Mouse (Mus musculus) embryonic facial prominence, embryonic 13.5 days (tissue): Measurements from ENCODE around the gene Tulp4. TPM values are rescaled to one million over a fixed set of nuclear protein-coding genes. Genes with fewer than 3 reads are reported as not detected.
A peak's percentile ranks its signal among the peaks of the same experiment; 100 is the strongest.

Experiments
- ATAC-seq: fragments of 200-750 bp; cut with Nextera tagmentation; 2 replicates; pipeline ENCODE4 v1.8.0; 2017; ENCODE audit warnings: low read depth; ENCODE audit not compliant: insufficient number of reproducible peaks, insufficient read depth, low FRiP score, low TSS enrichment
- H3K27ac ChIP-seq: fragments of 300-500 bp; sonication (generic); 2 replicates; pipeline ENCODE4 v1.5.1; 2015; ENCODE audit warnings: moderate library complexity, mild to moderate bottlenecking, inconsistent platforms
- H3K27me3 ChIP-seq: fragments of 300-500 bp; sonication (generic); 2 replicates; pipeline ENCODE4 v1.6.1; 2015; ENCODE audit warnings: mild to moderate bottlenecking, inconsistent platforms
- H3K36me3 ChIP-seq: fragments of 300-500 bp; sonication (generic); 2 replicates; pipeline ENCODE4 v1.6.1; 2015; ENCODE audit warnings: mild to moderate bottlenecking, inconsistent platforms
- H3K4me1 ChIP-seq: fragments of 300-500 bp; sonication (generic); 2 replicates; pipeline ENCODE4 v1.6.1; 2015; ENCODE audit warnings: inconsistent platforms
- H3K4me2 ChIP-seq: fragments of 300-500 bp; sonication (generic); 2 replicates; pipeline ENCODE4 v1.6.1; 2015; ENCODE audit warnings: moderate library complexity, mild to moderate bottlenecking, inconsistent platforms
- H3K4me3 ChIP-seq: fragments of 300-500 bp; sonication (generic); 2 replicates; pipeline ENCODE4 v1.5.1; 2015; ENCODE audit warnings: mild to moderate bottlenecking, inconsistent platforms
- H3K9ac ChIP-seq: fragments of 300-500 bp; sonication (generic); 2 replicates; pipeline ENCODE4 v1.6.1; 2015; ENCODE audit warnings: mild to moderate bottlenecking, inconsistent platforms
- H3K9me3 ChIP-seq: fragments of 300-500 bp; sonication (generic); 2 replicates; pipeline ENCODE4 v1.6.1; 2016; ENCODE audit warnings: inconsistent platforms
- WGBS: fragments of 180-500 bp; shearing (Covaris S2); methylation state at CpG from one replicate; pipeline ENCODE4 v1.1.7; 2015; ENCODE audit warnings: mixed read lengths; 5-methylcytosine and 5-hydroxymethylcytosine counted together
- polyA plus RNA-seq: library from polyadenylated mRNA; unstranded; fragments of >200 nt; fragmentation: Nextera tagmentation; extraction: Ambion mirVana; gene quantifications from 2 replicates; pipeline ENCODE4 v1.2.1, GENCODE M21; 2015

Tulp4 gene
- polyA plus RNA-seq, 1 experiment from 2014 or later: 116 TPM

- Histone ChIP-seq H3K27me3 (no peaks in the 10 kb centered on the region), H3K27ac (no peak overlapping the region), H3K4me1 (no peaks in the 10 kb centered on the region), H3K9me3 (no peaks in the 10 kb centered on the region), H3K36me3 (0 out of 2 replicates have a peak, but pooled peaks cover 4% of the 10 kb centered on the region), H3K9ac (no peak overlapping the region), H3K4me2 (no peak overlapping the region), H3K4me3 (no peak overlapping the region)
- 44% methylated on average over 4 of the region's 4 CpGs for WGBS
- no peak for ATAC-seq
These were observed 58.7 kb downstream of the Tulp4 start for GRCm38 (mm10) chr17:6164911-6165310.

GRCm38 (mm10) chr17:6172440-6172839, 66.2 kb downstream of the Tulp4 start:
- 0 out of 2 replicates have a peak, but pooled peaks cover 7% of the 10 kb centered on the region for H3K9me3 ChIP-seq
- ATAC-seq: no peak
- H3K36me3 ChIP-seq: peaks cover 23% of the 10 kb centered on the region
- H3K4me3 ChIP-seq: no peak overlapping the region
- WGBS: 78% methylated on average over 7 of the region's 7 CpGs
- H3K4me2 ChIP-seq: no peak overlapping the region
- H3K9ac ChIP-seq: 0 out of 2 replicates have a peak overlapping the region, but pooled peaks have one; percentile 27
- no peaks in the 10 kb centered on the region for H3K27me3 ChIP-seq
- peaks cover 10% of the 10 kb centered on the region; the same call in 1 of the 2 replicates for H3K4me1 ChIP-seq
- H3K27ac ChIP-seq: peak overlapping the region; percentile 28; the same call in 1 of the 2 replicates

GRCm38 (mm10) chr17:6172926-6173690, 66.9 kb downstream of the Tulp4 start:
- 0 out of 2 replicates have a peak overlapping the region, but pooled peaks have one; percentile 27 for H3K9ac ChIP-seq
- peak overlapping the region; percentile 28; the same call in 1 of the 2 replicates for H3K27ac ChIP-seq
- H3K36me3 ChIP-seq: peaks cover 30% of the 10 kb centered on the region
- 77% methylated on average over 5 of the region's 5 CpGs for WGBS
- H3K9me3 ChIP-seq: 0 out of 2 replicates have a peak, but pooled peaks cover 7% of the 10 kb centered on the region
- no peak overlapping the region for H3K4me3 ChIP-seq
- no peak overlapping the region for H3K4me2 ChIP-seq
- no peaks in the 10 kb centered on the region for H3K27me3 ChIP-seq
- peaks cover 10% of the 10 kb centered on the region; the same call in 1 of the 2 replicates for H3K4me1 ChIP-seq
- ATAC-seq: no peak

- H3K9ac ChIP-seq: no peak overlapping the region
- ATAC-seq: no peak
These were observed 68.3 kb downstream of the Tulp4 start for GRCm38 (mm10) chr17:6174574-6174973.

GRCm38 (mm10) chr17:6178564-6179267, 72.5 kb downstream of the Tulp4 start:
- ATAC-seq: no peak
- WGBS: 87% methylated on average over 6 of the region's 6 CpGs

More at GRCm38 (mm10) chr17:6174574-6174973, 68.3 kb downstream of the Tulp4 start:
- H3K27ac ChIP-seq: no peak overlapping the region
- H3K27me3 ChIP-seq: no peaks in the 10 kb centered on the region
- 0 out of 2 replicates have a peak, but pooled peaks cover 7% of the 10 kb centered on the region for H3K9me3 ChIP-seq
- H3K4me2 ChIP-seq: no peak overlapping the region
- H3K4me1 ChIP-seq: peaks cover 10% of the 10 kb centered on the region; the same call in 1 of the 2 replicates
- WGBS: 78% methylated on average over 1 of the region's 1 CpGs
- H3K36me3 ChIP-seq: peaks cover 37% of the 10 kb centered on the region
- H3K4me3 ChIP-seq: no peak overlapping the region

GRCm38 (mm10) chr17:6179389-6179788, 73.2 kb downstream of the Tulp4 start:
- H3K9ac ChIP-seq: no peak overlapping the region
- no peak overlapping the region; the same call in 1 of the 2 replicates for H3K27ac ChIP-seq
- H3K36me3 ChIP-seq: peaks cover 44% of the 10 kb centered on the region
- ATAC-seq: no peak
- H3K27me3 ChIP-seq: no peaks in the 10 kb centered on the region
- 0 out of 2 replicates have a peak, but pooled peaks cover 7% of the 10 kb centered on the region for H3K9me3 ChIP-seq
- WGBS: 74% methylated on average over 4 of the region's 4 CpGs
- H3K4me1 ChIP-seq: no peaks in the 10 kb centered on the region
- no peak overlapping the region for H3K4me2 ChIP-seq
- H3K4me3 ChIP-seq: no peak overlapping the region

More at GRCm38 (mm10) chr17:6178564-6179267, 72.5 kb downstream of the Tulp4 start:
- no peak overlapping the region for H3K27ac ChIP-seq
- H3K27me3 ChIP-seq: no peaks in the 10 kb centered on the region
- H3K4me2 ChIP-seq: no peak overlapping the region
- no peaks in the 10 kb centered on the region for H3K4me1 ChIP-seq
- peaks cover 44% of the 10 kb centered on the region for H3K36me3 ChIP-seq
- no peak overlapping the region for H3K9ac ChIP-seq
- H3K9me3 ChIP-seq: 0 out of 2 replicates have a peak, but pooled peaks cover 7% of the 10 kb centered on the region
- H3K4me3 ChIP-seq: no peak overlapping the region

- H3K27ac ChIP-seq: peak overlapping the region; percentile 55; the same call in 1 of the 2 replicates
- 74% methylated on average over 3 of the region's 3 CpGs for WGBS
- no peak overlapping the region for H3K4me2 ChIP-seq
- peaks cover 48% of the 10 kb centered on the region for H3K36me3 ChIP-seq
- no peaks in the 10 kb centered on the region for H3K27me3 ChIP-seq
- H3K9ac ChIP-seq: no peak overlapping the region
- no peaks in the 10 kb centered on the region for H3K4me1 ChIP-seq
- 0 out of 2 replicates have a peak, but pooled peaks cover 7% of the 10 kb centered on the region for H3K9me3 ChIP-seq
- H3K4me3 ChIP-seq: no peak overlapping the region
- ATAC-seq: no peak
These were observed 74.2 kb downstream of the Tulp4 start for GRCm38 (mm10) chr17:6180421-6180820.

- Histone ChIP-seq H3K4me3 (no peak overlapping the region), H3K27ac (no peak overlapping the region), H3K9me3 (no peaks in the 10 kb centered on the region), H3K4me1 (no peaks in the 10 kb centered on the region), H3K9ac (no peak overlapping the region), H3K27me3 (no peaks in the 10 kb centered on the region), H3K36me3 (peaks cover 49% of the 10 kb centered on the region), H3K4me2 (no peak overlapping the region)
- ATAC-seq: no peak
- WGBS: 71% methylated on average over 4 of the region's 4 CpGs
These were observed 76.5 kb downstream of the Tulp4 start for GRCm38 (mm10) chr17:6182715-6183114.

GRCm38 (mm10) chr17:6186651-6187050, 80.4 kb downstream of the Tulp4 start:
- H3K27ac ChIP-seq: no peak overlapping the region
- no peaks in the 10 kb centered on the region for H3K4me1 ChIP-seq
- no peaks in the 10 kb centered on the region for H3K27me3 ChIP-seq
- H3K9ac ChIP-seq: no peak overlapping the region
- WGBS: 93% methylated on average over 4 of the region's 4 CpGs
- H3K36me3 ChIP-seq: peaks cover 49% of the 10 kb centered on the region
- H3K9me3 ChIP-seq: no peaks in the 10 kb centered on the region
- no peak overlapping the region for H3K4me2 ChIP-seq
- no peak for ATAC-seq
- no peak overlapping the region for H3K4me3 ChIP-seq

GRCm38 (mm10) chr17:6187183-6187582, 80.9 kb downstream of the Tulp4 start:
- no peaks in the 10 kb centered on the region for H3K4me1 ChIP-seq
- no peak overlapping the region for H3K9ac ChIP-seq
- no peak overlapping the region for H3K27ac ChIP-seq
- H3K27me3 ChIP-seq: no peaks in the 10 kb centered on the region
- H3K36me3 ChIP-seq: peaks cover 52% of the 10 kb centered on the region
- H3K9me3 ChIP-seq: no peaks in the 10 kb centered on the region
- no peak overlapping the region for H3K4me2 ChIP-seq
- no peak overlapping the region for H3K4me3 ChIP-seq
- no peak for ATAC-seq
- 94% methylated on average over 8 of the region's 8 CpGs for WGBS

GRCm38 (mm10) chr17:6189207-6189606, 83.0 kb downstream of the Tulp4 start:
- Histone ChIP-seq H3K4me3 (no peak overlapping the region), H3K27me3 (no peaks in the 10 kb centered on the region), H3K27ac (no peak overlapping the region), H3K4me1 (no peaks in the 10 kb centered on the region), H3K4me2 (no peak overlapping the region), H3K9me3 (no peaks in the 10 kb centered on the region), H3K36me3 (peaks cover 67% of the 10 kb centered on the region), H3K9ac (no peak overlapping the region)
- WGBS: 88% methylated on average over 5 of the region's 5 CpGs
- no peak for ATAC-seq
